Mouse (Mus musculus) testis, postnatal 14 days (tissue): ENCODE measurements around the gene M6pr.

Experiments
- DNase-seq: peaks from one replicate; pipeline ENCODE4 v3.0.0; 2021; ENCODE audit warnings: low spot score

Gene M6pr

DNA sequence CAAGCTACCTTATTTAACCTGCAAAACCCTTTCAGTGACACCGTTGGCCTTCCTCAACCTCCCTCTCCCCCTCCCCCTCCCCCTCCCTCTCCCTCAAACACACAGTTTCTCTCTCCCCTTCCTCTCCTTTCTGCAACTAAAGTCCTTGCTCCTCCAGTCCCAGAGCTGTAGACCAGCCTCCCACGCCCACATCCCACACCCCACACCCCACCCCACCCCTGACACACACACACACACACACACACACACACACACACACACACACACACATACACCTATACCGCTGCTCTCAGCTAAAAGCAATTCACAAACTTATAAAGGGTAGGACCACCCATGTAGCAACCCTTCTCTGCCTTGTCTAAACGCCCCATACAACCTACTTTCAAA, 10.3 kb upstream of the M6pr start:
- no peak for DNase-seq

DNA sequence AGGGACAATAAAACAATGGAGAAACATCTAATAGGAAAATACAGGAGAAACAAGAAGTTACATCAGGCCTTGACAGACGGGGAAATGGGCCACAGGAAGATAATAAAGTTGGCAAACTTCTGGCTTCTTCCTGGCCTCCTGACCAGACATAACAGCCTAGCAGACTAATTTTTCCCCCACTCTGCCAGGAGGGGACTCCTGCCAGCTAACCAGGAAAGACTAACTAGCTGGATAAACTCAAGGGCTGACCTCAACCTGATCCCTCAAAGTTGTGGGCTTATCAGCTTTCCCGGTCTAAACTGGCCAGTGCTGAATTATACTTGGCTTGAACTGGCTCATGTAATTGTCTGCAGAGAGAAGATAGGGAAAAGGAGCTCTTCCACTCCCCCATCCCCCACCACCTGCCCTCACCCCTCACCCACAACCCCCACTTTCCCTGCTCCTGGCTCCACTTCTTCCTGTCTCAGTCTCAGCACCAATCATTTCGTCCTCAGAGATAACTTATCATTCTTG, 8.8 kb upstream of the M6pr start:
- DNase-seq = no peak

DNA sequence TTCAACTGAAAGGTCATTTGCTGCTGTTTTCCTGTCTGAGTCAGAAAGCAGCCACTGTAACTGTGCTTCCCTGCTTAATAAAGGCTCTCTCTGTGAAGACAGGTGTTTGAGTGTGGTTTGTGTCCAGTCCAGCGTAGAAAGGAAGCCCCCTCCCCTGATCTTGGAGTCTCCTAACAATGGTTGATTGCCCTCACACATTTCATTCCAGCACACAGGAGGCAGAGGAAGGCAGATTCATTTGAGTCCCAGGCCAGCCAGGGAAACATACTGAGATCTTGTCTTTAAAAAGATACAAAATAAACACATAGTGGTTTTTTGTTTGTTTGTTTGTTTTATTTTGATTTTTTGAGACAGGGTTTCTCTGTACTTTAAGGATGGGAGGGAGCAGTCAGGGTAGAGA, 6.4 kb upstream of the M6pr start:
- DNase-seq = no peak

DNA sequence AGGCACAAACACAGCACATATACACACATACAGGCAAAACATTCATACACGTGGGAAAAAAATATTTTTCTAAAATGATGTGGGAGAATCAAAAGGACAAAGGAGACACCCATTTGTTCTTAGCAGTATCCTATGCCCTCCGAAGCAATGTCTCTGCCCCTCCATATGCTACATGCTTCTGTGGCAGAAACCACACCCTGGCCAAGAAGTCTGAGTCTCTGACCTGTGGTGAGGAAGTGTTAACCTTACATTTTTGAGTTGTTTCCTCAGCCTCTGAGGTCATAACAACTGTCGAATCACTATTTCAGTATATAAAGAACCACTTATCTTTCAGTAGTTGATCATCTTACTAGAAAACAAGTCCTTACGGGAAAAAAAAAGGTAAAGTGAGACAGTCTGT, 5.9 kb upstream of the M6pr start:
- DNase-seq = no peak

DNA sequence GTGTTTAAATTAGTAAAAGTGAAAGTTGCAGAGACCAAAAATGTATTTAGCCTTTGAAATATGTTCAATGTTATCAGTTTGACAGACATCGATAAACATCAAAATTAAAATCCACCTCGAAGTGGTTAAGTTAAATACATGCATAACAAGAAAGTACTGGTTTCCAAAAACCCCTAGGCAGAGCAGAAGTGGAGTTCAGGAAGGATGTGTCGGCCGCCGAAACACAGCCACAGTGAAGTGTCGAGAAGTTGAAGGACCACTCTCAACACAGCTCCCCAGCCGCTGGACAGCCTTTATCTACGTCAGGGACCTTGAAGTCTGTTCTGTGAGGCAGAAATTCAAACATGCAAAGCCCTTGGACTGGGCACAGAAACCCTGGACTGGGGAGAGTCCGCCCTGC, 5.0 kb upstream of the M6pr start:
- DNase-seq = no peak

DNA sequence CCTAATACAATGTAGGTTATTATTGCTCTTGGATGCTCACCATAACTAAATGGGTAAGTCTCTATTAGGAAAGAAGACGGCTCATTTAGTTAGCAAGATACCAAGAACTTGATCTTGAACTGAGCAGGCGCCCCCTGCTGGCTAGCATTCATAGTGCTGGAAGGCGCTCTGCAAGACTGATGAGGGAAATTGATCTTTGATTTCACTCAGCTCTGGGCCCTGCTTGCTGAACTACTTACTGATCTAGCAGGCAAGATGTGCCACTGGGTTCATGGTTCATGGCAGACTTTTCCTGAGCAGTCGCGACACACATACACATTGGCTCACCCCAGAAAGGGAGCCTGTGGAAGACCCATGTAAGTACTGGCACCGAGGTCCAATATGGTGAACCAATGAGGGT, 4.2 kb upstream of the M6pr start:
- DNase-seq = peak; percentile 62

DNA sequence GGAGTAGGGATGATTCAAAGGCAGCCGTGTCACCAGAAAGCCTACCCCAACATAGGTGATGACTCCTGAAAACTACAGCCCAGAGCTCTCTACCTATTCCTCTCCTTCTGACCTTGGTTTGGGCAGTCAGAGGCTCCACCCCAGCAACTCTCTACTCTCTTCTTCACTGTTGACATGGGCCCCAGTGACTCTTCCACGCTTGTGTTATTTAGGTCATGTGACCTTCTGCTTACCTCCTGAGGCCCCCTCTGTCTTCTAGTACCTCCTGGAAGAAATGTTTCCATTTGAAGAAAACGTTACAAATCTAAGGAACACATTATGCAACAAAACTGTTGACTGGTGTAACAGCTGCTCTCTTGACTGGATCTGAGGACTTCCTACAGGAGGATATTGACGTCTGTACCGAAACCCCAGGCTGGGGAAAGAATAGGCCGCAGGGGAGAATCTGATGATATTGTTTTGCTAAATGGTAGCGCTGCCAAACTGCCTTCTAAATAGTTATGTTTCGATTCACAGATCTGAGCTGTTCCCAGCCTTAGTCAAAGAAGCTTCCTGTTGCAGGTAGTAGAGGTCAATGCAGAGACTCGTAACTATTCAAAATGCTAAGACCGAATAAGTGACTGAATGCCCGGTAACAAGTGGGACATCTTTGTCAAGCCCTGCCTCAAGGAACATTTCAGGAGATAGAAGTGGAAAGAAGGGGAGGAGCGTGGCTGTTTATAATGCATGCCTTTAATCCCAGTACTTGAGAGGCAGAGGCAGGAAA, 3.5 kb upstream of the M6pr start:
- DNase-seq = no peak

DNA sequence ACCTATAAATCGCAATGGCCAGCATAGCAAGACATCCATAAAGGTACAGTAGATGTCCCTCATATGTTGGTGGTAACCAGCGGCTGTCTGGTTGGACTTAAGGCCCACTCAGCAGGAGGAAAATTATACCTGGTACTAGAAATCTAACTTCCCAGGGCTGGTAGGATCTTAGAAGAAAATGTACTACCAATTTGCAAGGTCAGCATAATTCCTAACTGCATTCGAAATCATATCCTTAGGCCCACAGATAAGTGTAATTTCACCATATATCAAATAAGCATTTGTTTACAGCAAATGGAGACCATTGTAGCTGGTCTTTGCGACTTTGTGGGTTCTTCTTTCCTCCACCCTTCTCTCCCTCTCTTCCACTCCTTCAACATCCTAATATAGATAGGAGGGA, 1.8 kb upstream of the M6pr start:
- DNase-seq = no peak

DNA sequence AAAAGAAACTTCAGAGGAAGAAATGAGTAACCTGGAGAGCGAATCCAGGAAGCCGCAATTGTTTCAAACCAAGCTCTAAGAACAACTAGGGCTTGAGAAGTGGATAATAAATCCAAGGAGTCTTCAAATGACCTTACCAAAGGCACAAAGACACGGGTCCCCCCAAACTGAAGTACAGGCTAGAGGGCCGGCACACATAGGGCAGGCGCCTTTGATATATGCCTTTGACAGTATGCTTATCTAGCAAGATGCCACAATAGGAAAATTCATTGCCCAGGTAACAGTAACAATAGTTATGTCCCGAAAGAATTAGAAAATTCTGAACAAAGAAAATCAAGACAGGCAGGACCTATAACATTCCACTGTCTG, 400 bp upstream of the M6pr start:
- DNase-seq = no peak

DNA sequence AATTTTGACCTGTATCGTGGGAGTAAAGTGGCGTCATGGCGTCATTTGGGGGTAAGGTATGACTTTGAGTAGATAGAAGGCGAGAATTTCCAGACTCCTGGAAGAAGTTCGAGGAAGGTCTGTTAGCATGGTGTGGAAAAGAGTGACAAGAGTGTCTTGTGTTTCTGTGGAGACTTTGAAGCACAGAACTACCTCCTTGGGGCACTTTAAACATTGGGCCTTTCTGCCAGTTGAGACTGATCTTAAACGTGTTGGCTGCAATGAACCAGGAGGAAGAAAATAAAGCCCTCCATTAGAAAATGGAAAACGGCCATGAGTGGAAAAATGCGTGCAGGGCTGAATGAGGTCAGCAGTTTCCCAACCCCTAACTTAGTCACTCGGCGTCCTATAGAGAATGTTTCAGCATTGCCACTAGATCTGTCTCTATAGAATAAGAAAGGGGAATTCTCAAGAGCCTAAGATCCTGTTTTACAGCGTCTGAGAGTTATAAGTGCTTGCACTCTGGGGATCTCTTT, 983 bp downstream of the M6pr start:
- DNase-seq = no peak

DNA sequence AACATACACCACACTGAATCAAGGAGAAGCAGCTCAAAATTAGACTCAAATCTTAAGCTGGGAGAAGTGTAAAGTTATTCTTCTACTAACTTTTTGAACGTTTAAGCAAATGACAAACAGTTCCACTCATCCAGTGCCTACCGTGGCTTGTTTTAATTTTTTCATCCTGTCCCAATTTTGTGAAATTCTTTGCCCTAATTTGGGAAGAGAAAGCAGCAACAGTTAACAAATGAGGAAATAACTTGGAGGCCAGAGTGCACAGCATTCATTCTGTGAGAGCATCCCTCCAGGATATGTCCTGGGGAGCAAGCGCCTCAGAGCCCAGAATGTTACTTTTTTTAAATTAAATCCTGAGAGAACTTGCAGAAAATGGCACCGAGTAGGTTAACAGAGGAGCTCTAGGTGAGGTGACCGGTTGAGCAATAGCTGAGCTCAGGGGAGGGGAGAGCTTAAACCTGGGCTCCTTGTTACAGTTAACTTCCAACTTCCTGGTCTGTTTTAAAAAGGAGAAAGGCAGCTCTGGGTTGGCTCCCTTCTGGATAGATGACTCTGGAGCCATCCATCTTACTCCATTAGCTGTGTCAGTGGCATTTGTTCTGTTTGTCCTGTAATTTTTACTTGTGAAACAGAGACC, 1.8 kb downstream of the M6pr start:
- DNase-seq = no peak

DNA sequence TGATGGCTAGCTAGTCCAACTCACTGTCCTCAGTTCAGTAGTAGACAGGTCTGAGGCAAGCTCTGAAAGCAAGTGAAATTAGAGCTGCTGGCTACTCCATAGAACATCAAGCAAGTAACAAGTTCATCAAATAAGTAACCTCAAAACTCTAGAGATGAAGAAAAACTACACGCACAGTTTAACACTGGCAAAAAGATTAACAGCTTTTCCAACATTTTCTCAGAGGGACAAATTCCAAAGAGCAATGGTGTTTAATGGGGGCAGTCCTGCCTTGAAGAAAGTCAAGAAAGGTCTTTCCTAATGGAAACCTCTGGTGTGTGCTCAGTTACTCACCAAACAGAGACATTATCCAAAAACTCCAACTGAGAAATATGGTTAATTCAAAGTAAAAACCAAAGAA, 10.2 kb downstream of the M6pr start:
- DNase-seq = no peak

DNA sequence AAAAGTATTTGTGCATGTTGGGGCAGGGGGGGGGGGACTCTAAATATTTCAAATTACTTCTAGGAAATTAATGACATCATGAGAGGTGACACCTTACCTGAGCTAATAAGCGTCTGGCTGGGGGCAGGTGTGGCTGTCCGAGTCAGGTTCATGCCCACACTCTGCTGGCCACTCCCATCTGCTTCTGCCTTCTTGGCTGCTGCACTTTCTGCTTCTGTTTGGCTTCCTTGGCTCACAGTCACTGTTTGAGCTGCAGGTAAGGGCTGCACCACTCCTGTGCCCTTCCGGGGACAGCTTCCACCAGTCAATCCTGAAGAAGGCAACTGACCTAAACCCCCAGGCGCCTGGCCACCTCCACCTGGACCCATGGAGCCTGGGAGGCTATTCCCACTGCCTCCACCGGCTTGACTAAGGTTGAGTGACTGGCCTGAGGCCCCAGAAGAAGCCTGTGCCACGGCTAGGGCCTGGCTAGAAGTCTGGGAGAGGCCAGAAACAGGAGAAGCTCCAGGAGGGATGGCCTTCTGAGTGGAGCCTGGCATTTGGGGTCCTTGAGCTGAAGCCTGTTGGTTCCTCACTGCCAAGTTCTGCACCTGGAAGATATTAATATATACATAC, 16.9 kb downstream of the M6pr start:
- DNase-seq = no peak

DNA sequence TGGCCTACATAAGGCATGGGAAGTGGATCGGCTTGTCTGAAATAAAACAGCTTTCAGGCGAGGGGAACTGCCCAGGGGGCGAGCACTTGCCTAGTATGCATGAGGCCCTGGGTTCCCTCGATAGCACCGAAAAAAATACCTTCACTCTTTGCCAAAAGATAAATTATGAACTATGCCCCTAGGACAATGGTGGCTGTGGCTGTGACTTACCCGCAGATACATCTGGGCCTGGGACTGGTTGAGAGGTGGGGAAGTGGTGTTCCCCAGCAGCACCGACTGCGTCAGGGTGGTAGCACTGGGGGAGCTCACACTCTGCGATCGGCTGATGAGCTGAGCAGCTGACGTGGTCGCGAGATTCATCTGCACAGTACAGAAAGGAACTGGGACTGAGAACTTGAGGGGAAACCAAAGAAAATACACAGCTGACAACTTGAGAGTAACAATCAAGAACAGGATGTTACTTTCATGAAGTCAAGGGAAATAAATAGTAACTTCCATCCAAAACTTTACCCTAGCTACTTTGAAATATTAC, 24.6 kb downstream of the M6pr start:
- DNase-seq = no peak

DNA sequence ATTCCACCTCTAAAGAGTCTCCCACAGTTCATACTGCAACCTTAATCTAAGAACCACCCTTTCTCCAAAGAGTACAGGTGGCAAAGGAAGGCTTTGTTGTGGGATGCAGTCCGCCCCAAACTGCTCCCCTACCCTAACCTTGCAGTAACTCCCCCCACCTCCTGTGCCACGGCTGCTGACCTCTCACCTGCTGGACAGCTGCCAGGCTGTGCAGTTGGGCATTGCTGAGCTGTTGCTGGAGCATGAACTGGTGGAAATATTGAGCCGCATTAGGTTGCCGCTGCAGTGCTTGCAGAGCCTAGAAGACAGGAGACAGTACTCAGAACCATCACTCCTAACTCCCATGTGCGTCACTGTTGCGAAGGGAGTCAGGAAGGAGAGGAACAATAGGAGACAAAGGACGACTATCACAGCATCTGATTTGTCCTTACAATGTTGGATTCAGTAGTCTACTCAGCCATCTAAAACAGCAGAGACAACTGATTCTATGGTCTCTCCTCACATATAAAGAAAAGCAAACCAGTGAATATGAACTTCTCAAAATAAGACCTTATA, 26.3 kb downstream of the M6pr start:
- DNase-seq = no peak

DNA sequence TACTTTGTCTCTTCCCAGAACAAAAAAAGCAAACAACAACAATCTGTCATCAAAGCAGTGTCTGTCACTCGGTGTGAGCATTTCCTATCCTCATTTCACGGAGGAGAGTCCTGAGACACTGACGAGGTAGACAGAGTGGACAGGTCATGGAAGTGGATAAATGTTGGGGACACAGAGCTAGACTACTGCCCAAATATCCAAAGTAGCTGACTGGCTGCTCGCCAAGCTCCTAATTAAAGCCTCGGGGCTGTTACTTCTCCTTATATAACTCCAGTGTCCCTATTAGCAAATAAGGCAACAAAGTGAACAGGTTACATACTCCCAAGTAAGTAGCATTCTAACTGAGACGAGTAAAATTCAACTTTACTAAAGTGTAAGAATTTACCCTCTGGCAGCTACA, 29.0 kb downstream of the M6pr start:
- no peak for DNase-seq

DNA sequence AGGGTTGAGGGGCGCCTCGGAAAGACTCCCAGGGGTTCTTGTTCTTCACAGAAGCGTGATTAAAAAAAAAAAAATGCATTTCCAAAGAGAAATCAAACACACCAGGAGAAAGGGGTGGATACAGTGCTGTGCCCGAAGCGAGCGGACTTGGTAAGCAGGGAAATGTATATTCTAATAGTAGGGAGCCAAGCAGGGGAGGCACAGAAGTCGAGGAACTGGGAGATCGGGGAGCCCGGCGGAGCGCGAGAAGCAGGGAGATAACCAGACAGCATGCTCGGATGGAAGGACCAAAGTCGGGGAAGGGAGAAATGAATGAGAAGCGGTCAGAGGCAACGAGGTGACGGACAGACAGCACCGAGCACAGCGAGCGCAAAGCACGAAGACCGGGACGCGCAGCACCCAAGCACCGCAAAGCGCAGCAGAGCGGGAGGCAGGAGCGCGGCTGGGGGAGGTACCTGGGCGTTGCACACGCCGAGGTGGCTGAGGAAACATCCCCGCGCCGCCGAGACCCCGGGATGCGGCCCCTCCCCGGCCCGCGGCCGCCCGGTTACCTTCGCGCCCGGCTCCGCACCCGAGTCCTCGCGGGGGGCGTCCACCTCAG, 30.6 kb downstream of the M6pr start:
- peak; percentile 77 for DNase-seq

DNA sequence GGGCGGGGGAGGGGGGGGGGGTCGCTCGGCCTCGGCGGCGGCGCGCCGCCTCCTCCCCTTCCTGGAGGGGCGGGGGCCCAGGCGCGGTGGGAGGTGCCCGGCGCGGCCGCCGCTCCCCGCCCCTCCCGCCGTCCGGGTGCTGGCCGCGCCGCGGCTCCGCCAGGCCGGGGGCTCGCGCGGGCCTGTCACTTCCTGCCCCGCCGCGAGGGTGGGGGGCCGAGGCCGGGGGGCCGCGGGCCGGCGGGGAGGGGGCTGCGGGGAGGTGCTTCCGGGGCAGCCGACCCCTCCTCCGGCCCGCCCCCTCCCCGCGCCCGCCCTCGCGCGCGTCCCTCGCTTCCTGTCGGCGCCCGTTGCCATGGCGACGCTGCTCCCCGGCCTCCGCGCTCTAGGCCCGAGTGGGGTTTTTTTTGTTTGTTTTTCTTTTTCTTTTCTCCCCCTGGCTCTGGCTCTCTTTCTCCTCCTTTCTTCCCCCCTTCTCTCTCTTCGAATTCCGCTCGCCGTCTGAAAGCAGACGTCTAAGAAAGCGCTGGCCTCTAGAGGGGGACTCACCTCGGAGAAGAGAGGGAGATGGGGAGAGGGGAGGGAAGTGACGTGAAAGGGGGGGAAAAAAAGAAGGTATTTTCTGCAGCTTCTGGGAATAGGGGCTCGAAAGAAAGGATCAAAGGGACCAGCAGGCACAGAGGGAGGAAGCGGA, 31.3 kb downstream of the M6pr start:
- peak; percentile 88 for DNase-seq

DNA sequence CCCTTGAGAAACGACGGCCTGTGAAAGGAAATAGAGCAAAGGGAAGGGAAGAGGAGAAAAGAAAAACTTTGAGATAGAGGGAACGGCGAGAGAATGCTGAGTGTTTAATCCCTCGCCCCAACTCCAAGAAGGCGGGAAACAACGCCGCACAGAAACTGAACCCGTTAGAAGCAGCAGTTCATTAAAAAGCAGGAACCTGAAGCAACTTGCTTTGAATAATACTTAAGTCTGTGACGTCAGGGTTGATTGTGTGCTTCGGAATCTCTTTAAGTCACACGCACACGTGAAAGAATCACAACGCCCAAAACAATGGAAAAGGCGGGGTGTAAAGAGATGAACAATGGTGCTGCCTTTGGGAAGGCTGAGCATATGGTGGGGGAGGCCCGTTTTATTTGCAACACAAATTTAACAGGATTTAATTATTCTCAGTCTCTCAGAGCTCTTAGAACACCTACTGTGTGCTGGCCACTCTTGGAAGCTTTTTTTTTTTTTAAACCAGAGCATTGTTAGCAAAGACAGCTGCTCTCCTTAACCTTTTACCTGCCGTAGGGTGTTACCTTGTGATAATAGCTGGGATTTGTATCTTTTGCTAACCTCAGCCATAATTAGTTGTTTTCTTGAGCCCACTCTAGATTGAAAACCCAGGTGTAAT, 32.0 kb downstream of the M6pr start, which contains the start of gene Phc1:
Gene Phc1 (minus strand): TSS at position 213 of the 652 bp plus-strand sequence.
- DNase-seq = peak; percentile 20

DNA sequence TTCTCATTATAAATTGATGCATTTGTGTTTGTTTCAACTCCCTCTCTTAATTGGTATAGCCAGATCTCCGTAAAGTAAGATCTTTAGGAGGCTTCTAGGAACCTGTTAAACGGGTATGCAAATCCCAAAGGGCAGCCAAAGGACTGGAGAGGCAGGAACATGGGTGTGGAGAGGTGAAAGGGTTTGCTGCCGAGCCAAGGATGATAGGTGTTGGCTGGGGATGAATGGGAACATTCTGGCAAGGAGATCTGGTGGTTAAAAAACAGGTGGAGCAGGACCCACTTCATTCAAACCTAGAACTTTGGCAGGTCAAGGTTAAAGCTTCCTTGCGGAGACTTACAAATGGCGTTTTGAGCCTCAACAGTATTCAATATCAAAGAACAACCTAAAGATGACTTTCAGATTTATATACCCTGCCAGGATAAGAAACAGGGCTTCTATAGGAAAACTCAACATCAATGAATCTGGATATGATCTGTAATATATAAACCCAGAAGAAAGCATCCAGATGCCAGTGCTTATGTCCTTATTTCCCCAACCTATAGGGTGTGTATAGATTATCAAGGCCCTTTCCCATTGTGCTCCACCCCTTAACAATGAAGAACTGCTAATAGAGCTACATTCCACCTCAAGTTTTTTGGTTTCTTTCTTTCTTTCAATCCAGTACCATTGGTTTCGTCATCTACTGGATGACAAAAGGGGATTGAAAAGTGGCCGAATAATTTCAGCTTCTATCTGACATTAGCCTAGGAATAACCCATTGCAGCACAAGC, 32.7 kb downstream of the M6pr start:
- DNase-seq = peak; percentile 26
